Mouse (Mus musculus) yolk sac, embryonic 10.5 days (tissue): ENCODE data around the gene Plod1.
"Not testable (repeated sequence)": the region's sequence is repeated elsewhere in the genome, so short reads cannot be mapped to it uniquely, and the experiment has no call there.

Source experiments
- DNase-seq: peaks from one replicate; pipeline ENCODE4 v3.0.0-alpha.2; 2017; ENCODE audit warnings: low spot score

The Plod1 gene

DNA sequence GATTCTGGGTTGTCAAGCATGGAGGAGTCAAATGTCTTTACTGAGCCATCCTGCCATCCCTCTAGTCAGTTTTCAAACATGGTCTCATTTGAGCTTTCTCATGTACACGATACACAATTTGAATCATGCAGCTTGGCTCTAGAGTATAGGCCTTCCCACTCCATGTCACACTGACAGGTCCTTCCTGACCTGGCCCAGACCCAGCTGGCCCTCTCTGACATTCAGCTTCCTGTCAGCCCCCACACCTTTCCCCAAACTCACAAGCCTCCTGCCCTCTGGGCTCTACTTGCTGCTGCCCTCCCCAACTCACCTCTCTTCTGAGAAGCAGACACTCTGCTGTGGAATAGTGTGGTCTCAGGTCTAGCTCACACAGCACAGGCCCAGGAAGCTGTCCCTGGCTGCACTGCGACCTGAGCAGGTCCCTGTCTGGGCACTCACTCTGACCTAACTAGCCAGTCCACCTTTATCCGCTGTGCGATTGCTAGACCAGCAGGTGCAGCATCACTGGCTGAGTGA lies 40.7 kb downstream of the Plod1 start:
- no peak for DNase-seq

DNA sequence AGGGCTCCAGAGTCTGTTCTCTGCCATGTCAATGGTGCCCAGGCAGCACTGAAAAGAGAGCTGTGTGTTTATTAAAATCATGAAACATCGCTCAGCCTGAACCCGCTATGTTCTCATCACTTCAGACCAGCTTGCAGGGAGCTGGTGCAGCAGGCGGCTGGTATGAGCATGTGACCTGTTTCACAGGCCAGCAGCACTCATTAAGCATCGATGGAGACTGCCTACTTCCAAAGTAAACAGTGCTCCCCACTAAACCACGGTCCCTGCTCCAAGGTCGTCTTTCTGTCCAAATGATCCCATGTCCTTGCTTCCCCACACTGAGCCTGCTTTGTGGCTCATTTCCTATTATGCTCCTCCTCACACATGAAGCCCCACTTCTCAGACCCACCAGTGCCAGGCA lies 46.2 kb downstream of the Plod1 start:
- no peak for DNase-seq

DNA sequence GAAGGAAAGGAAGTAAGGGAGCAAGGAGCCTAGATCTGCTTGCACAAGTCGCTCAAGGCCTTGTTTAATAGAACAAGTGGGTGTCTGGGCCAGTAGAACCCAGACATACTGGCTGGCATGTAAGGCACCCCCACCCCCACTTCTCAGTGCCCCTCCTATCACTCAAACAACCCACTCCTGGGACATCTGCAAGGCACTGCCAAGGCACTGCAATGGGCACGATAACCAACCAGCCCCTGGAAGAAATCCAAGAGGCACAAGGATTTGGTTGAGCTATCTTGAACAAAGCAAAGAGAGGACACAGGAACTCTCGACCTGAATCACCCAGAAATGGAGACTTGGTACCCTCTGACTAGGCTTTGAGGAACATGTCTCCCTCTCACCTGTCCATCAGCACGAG lies 48.3 kb downstream of the Plod1 start:
- DNase-seq: no peak

DNA sequence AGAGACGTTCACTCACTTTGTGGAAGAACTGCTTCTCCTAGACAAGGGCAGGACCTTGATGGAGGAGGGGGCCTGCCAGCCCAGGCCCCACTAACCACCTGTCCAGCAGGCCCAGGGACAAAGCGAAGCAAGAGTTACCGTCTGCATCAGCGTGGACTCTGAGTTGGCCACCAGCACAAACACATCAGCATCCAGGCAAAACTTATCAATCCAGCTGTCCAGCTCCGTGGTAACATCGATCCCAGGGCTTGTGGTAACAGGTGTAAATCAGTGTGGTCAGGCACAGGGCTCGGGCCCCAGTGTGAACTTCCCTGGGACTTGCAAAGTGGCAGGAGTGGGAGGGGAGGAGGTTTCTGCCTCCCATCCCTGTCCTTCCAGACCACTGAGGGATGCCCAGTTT lies 49.3 kb downstream of the Plod1 start:
- DNase-seq: no peak

DNA sequence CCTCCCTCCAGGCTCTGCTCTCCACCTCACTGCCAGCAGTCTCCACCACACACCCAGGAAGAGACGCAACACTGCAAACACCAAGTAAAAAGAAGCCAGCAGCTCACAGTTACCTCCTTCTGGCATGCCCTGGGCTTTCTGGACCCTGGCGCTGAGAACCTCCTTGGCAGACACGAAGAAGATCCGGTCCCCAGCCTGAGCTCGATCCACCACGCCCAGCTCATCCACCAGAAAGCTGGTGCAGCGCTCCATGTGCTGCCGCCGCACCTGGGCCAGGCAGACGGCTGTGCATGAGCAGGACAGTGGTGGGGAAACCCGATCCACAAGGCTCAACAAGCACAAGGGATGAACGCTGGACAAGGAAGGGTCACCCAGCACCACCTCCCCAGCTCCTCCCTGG lies 50.4 kb downstream of the Plod1 start:
- no peak for DNase-seq

DNA sequence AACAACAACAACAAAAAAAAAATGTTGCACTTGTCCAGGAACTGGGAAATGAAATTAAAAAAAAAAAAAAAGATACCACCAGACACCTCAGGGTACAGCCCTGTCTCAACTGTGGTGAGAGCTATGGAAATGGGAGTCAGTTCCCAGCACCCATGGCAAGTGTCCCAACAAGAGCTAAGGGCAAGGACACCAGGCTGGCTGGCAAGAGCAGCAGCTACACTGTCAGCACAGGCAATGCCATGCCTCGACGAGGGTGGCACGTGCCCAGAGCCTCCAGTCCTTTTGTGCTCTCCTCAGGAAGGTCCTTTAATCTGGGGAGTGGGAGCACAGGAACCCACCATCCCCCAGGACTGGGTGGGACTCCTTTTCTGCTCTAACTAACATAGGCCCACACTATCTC lies 52.4 kb downstream of the Plod1 start:
- DNase-seq: no peak

DNA sequence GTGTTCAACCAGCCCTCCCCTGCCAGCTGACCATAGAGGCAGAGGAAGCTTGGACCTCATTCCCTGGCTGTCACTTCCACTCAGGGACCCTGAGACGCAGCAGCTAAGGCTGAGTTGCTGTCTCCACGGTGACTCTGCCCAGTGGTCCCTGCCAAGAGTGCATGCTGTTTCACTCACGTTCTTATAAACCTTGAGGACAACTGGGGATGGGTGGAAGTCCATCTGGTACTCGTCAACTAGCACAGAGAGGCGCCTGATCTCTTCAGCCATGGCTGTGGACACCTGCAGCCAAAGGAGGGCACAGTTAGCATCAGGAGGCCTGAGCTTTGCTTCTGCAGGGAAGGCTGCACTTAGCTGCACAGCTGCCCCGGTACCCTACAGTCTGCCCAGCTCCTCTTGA lies 53.5 kb downstream of the Plod1 start:
- DNase-seq: no peak

DNA sequence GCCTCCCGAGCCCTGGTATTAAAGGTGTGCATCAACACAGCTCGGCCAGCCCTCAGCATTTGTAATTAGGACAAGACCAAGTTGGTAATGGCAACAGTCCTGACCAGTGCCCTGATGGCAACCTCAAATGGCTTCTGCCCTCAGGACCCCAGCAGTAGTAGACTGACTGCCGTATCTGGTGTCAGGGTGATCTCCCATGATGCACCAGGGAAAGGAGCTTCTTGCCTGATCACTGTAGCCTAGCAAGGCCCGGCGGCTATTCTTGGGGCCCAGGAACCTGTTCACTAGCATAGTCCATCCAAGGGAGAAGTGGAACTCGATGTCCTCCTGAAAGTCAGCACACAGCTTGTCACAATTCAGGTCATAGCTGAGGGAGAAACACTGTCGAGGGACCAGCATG lies 54.8 kb downstream of the Plod1 start:
- no peak for DNase-seq

DNA sequence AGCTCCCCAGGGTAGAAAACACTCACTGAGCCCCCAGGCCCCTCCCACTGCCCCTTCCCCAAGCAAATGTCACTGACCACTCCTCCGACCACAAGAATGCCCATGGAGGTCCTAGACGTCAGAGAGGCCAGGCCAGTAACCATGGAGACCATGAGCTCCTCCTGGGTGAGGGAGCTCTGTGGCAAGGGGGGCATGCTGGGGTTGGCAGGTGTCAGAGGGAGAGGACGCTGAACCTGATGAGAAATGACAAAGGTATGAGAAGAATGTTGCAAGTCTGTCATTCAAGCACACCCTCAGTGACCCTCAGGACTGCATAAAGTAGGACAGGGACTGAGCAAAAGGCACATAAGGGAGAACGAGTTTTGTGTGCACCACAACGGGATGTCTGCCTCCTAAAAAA lies 56.7 kb downstream of the Plod1 start:
- no peak for DNase-seq

DNA sequence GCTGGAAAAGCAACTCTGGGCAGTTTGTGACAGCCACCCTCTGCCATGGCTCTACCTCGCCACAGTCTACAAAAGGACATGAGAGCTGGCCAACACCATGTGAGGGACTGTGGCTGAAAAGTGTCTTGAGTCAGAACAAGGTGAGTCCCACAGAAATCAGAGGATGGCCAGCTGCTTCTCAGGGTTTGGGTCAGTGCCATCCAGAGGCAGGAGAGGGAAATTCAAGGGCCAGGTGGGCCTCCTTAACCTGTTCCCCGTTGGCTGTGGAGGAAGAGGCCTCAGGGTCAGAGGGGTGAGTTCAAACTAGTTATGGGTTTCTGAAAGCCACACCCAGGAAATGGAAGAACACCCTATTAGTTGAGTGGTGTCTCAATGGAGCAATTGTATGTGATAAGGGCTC lies 57.1 kb downstream of the Plod1 start:
- no peak for DNase-seq

DNA sequence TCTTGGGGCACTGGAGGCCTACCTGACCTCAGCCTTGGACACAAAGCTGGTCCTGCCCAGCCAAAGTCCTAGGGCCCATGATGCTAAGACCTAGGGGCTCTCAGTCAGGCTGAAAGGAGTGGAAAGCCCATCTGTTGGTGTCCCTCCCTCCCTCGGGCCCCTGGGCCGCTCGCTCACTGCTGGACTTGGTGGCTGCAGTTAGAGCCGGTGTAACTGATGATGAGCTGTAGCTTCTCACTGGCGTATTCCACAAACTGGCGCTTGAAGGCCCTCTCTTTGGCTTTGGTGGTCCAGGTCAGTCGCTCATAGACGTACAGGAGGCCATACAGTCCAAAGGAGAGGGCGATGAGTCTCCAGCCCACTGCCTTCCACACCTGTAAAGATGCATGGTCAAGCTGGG lies 58.0 kb downstream of the Plod1 start:
- DNase-seq: no peak

DNA sequence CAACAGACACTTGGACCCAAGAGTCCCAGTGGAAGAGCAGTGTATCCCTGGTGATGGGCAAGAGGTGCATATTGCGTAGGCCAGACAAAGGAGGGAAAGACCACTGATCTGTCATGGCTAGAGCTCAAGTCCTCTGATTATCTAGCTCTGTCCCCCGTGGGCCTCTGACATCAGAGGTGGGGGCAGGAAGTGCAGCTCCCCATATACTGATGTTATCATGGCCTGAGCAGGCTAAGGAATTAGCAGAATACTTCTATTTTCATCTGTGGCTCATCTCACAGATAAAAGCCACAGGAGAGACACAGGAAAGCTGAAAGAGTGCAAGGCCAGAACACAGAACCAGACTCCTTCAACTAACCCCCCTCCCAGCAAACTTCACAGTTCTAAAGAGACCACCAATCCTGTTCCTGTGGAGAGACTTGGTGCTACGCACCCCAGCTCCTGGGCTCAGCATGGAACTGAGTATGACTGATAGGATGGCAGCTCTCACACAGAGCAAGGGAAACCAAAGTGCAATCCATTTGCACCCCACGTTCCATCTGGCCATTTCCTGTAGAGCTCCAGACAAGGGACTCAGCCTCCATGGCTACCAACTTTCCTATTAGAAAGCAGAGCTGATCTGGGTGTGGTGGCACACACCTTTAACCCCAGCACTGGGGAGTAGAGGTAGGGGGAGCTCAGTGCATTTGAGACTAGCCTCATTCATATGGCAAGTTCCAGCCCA lies 60.6 kb downstream of the Plod1 start:
- no peak for DNase-seq

DNA sequence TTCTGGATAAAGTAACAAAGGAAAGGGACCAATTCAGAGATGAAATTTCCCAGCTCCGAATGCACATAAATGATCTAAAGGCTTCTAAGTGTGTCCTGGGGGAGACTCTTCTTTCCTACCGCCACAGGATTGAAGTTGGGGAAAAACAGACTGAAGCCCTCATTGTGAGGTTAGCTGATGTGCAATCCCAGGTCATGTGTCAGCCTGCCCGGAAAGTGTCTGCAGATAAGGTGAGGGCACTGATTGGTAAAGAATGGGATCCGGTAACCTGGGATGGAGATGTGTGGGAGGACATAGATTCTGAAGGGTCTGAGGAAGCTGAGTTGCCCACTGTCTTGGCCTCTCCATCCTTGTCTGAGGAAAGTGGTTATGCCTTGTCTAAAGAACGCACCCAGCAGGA lies 67.3 kb downstream of the Plod1 start:
- no peak for DNase-seq

DNA sequence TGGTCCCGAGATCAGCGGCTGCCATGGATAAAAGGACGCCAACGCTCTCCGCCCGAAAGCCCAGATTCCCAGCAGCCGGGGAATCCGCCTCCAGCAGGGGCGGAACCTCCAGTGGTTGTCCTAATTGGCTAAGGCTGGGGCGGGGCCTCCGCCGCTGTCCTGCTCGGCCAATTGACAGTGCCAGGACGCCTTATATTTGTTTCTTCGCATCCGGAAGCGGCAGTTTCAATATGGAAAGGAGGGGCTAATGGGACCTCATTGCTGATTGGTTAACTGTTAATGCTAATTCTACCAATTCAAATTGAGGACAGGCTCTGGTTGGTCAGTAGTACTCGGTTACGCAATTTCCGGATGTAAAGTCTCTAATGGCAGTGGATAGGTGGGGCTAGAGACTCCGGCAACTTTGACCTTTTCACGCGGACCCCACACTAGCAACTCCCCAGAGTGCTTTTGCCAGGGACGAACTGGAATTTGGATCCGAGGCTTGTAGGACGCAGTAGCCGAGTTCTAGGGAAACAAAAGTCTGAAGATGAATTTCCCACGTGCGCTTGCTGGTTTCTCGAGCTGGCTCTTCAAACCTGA lies 68.0 kb downstream of the Plod1 start, which contains the start of the genes Miip and Fv1:
Gene Miip, minus strand, starts transcription at position 367 of the 582 bp plus-strand sequence.
Gene Fv1, plus strand, starts transcription at position 530 of the 582 bp plus-strand sequence.
- peak; percentile 97 for DNase-seq

DNA sequence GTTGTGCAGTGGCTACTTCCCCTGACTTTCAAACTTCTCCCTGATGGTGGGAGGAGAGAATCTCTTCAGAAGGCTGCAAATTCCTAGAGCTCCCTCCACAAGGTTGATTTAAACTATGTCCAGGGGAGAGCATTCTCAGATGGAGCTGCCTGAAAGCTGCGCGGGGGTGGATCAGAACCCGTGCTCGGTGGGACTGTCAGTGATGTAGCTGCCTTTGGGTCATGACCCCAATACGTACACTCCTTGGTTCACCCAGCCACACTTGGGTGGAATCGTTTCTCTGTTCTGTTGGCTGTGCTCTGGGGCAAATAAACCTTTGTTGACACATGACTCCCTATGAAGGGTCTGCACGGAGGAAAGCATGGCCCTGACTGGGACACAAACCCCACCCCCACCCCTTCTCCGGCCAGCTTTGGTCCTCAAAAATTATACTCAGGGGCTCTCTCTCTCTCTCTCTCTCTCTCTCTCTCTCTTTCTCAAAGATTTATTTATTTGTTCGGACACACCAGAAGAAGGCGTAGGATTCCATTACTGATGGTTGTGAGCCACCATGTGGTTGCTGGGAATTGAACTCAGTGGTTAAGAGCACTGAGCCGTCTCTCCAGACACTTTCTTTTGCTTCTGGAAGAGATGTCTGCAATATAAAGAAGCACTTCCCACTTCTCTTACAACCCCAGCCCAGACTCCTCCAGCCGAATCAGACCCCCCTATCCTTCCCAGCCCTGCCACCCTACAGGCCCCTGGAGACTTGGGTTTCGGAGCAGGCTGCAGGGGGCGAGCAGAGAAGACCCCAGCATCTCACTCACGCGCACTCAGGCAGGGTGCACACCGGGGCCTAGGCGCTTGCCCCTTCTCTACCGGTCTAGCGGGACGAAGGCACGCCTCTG lies 68.8 kb downstream of the Plod1 start:
- no peak for DNase-seq

DNA sequence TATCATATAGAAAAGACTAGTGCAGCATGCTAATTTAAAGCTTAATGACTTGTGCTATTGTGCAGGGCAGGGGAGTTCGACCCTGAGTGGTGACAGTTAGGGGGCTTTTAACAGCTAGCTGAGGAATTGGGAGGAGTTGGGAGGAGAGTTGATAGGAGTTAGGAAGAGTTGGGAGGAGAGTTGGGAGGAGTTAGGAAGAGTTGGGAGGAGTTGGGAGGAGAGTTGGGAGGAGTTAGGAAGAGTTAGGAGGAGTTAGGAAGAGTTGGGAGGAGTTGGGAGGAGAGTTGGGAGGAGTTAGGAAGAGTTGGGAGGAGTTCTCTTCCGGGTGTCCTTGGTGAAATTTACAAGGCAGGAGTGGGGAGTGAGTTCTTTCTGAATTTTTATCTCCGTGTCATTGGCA lies 69.8 kb downstream of the Plod1 start:
- not testable (repeated sequence) for DNase-seq

DNA sequence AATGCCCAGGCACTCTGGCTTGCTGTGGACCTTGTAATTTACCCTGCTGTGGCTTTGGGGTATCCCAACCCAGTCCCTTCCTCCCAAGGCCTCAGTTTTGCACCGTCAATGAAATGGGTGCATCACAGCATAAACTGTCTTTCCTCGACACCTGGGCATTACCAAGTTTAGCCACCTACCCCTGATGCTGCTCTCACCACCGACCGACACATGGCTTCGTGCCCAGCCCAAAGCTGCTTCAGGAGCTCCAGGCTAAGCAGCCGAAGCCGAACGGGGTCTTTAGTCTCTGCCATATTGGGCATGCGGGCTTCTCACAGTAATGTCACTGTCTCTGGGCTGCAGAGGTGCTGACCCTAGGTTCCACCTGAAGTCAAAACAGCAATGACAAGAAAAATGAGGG lies 70.5 kb downstream of the Plod1 start:
- no peak for DNase-seq

DNA sequence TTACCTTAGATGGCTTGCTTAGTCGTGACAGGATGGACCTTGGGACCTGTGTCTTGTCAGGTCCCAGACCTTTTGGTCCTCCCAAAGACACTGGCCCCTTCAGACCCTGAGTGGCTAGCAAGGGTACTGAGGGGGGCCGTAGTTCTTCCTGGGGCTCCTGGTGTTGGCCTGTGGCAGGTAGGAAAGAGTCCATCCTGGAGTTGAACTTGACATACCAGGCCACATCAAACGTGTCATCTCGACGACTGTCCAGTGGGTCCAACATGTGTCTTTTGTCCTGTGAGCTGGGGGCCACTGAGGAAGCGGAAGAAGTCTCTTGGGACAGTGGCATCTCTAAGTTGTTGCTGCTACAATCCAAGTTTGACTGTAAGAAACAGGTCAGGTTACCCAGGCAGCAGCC lies 70.9 kb downstream of the Plod1 start:
- DNase-seq: no peak

DNA sequence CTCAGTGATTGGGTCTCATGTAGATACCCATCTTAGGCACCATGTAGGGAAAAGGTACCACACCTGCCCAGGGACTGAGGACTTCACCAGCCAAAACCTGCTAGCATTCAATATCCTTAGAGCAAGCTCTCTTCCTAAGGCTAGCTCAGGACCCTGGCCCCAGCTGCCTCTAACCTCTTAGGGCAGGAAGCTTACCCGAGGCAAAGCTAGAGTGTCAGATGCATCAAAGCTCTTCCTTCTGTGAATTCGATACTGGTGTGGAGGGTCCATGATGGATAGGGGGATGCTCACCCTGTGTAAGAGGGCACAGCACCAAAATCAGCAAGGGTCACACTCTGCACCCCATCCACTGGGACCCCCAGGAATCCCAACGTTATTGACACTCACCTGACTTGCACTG lies 74.5 kb downstream of the Plod1 start:
- no peak for DNase-seq
